Mouse (Mus musculus): ENCODE data around the gene Xbp1. TPM values are rescaled to one million over a fixed set of nuclear protein-coding genes. Genes with fewer than 3 reads are reported as not detected.

Gene Xbp1
- polyA plus RNA-seq, 1 experiment from 2014 or later, result 127 TPM

DNA sequence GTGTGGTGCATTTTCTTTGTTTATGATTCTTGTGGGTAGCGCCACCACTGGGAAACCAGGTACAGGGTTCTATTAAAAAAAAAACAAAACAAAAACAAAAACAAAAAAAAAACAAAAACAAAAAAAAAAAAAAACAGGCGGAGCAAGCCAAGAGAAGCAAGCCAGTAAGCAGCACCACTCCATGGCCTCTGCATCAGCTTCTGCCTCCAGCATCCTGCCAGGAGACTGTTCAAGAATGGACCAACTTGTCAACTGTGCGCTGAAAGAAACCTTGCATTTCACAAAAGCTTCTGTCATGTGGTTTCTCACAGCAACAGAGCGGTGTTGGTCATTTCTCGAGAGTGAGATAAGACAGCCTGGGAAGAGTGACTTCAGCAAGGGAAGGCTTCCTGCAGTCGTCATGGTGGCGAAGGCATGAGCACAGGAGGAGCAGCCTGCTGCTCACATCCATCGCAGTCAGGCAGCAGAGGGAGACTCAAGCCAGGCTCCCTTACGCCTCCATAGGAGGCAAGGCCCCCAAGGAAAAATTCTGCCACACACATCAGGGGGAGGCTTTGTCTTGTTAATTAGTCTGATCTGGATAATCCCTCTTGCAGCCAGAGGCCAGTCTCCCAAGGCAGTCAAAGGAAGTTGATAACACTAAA, 42.3 kb downstream of the Xbp1 start:
- Histone ChIP-seq H3K9ac (replicated peaks) (no peak overlapping the region), H3K4me3 (replicated peaks) (no peak overlapping the region), H3K36me3 (no peaks in the 10 kb centered on the region), H3K9me3 (0 out of 2 replicates have a peak, but pooled peaks cover 2% of the 10 kb centered on the region), H3K4me2 (no peak overlapping the region), H3K27me3 (no peaks in the 10 kb centered on the region), H3K4me1 (replicated peaks) (no peaks in the 10 kb centered on the region), H3K27ac (no peak overlapping the region)
- WGBS, result 34% methylated on average over 9 of the region's 9 CpGs
- ATAC-seq (ENCODE audit: insufficient number of reproducible peaks, insufficient read depth, low FRiP score, low TSS enrichment, low read depth), result no peak

DNA sequence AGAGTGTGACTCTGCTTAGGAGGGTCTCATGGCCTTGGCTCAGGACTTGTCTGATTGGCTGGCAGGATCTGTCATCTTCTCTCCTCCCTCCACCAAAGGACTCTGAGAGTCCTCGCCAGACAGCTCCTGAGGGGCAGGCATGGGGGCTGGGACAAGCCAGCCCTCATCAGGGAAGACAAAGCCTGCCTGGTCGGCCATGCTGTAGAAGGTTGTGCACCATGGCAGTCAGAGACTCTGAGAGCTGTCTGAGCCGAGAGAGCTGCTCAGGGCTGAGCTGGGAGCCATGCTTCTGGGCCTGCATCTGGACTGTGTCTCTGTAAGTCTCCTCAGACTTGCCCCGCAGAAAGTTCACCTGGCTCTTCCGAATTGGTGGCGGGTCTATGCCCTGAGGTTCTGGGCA, 43.4 kb downstream of the Xbp1 start:
- H3K4me1 ChIP-seq (replicated peaks), result no peaks in the 10 kb centered on the region
- H3K27ac ChIP-seq, result no peak overlapping the region
- no peaks in the 10 kb centered on the region for H3K27me3 ChIP-seq
- no peak overlapping the region for H3K4me3 ChIP-seq (replicated peaks)
- 0 out of 2 replicates have a peak, but pooled peaks cover 4% of the 10 kb centered on the region for H3K9me3 ChIP-seq
- H3K36me3 ChIP-seq, result no peaks in the 10 kb centered on the region
- WGBS, result 68% methylated on average over 6 of the region's 6 CpGs
- H3K9ac ChIP-seq (replicated peaks), result no peak overlapping the region
- no peak overlapping the region for H3K4me2 ChIP-seq
- no peak for ATAC-seq (ENCODE audit: insufficient number of reproducible peaks, insufficient read depth, low FRiP score, low TSS enrichment, low read depth)

DNA sequence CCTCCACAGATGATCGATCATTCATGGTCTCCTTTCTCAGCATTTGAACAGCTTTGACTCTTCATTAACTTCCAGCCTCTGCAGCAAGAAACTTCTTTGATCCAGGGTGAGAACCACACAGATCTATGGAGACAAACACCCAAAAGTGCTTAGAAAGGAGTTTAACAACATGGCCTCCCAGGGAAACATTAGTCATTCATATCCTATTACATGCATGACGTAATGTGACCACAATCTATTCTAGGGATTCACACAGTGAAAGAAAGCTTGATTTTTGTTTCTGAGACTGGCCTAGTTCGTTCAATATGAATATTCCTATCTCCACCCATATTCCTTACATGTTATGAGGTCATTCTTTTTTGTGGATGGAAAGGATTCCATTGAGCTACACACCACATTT, 45.1 kb downstream of the Xbp1 start:
- Histone ChIP-seq H3K4me3 (replicated peaks) (no peak overlapping the region), H3K27me3 (no peaks in the 10 kb centered on the region), H3K36me3 (no peaks in the 10 kb centered on the region), H3K9ac (replicated peaks) (no peak overlapping the region), H3K4me1 (replicated peaks) (no peaks in the 10 kb centered on the region), H3K9me3 (0 out of 2 replicates have a peak, but pooled peaks cover 4% of the 10 kb centered on the region), H3K4me2 (no peak overlapping the region), H3K27ac (no peak overlapping the region)
- no peak for ATAC-seq (ENCODE audit: insufficient number of reproducible peaks, insufficient read depth, low FRiP score, low TSS enrichment, low read depth)
- WGBS, result 91% methylated on average over 3 of the region's 3 CpGs

GRCm38 (mm10) chr11:5566506-5566905, 46.0 kb downstream of the Xbp1 start:
- WGBS, result 85% methylated on average over 2 of the region's 2 CpGs
- Histone ChIP-seq H3K27ac (no peak overlapping the region), H3K9ac (replicated peaks) (no peak overlapping the region), H3K4me3 (replicated peaks) (no peak overlapping the region), H3K9me3 (0 out of 2 replicates have a peak, but pooled peaks cover 4% of the 10 kb centered on the region), H3K4me2 (no peak overlapping the region), H3K27me3 (no peaks in the 10 kb centered on the region), H3K4me1 (replicated peaks) (no peaks in the 10 kb centered on the region), H3K36me3 (no peaks in the 10 kb centered on the region)
- no peak for ATAC-seq (ENCODE audit: insufficient number of reproducible peaks, insufficient read depth, low FRiP score, low TSS enrichment, low read depth)

- H3K36me3 ChIP-seq, result no peaks in the 10 kb centered on the region
- H3K4me3 ChIP-seq (replicated peaks), result no peak overlapping the region
- 94% methylated on average over 6 of the region's 6 CpGs for WGBS
- 0 out of 2 replicates have a peak, but pooled peaks cover 4% of the 10 kb centered on the region for H3K9me3 ChIP-seq
- no peak overlapping the region for H3K27ac ChIP-seq
- H3K4me2 ChIP-seq, result no peak overlapping the region
- H3K4me1 ChIP-seq (replicated peaks), result no peaks in the 10 kb centered on the region
- ATAC-seq (ENCODE audit: insufficient number of reproducible peaks, insufficient read depth, low FRiP score, low TSS enrichment, low read depth), result no peak
- H3K9ac ChIP-seq (replicated peaks), result no peak overlapping the region
- no peaks in the 10 kb centered on the region for H3K27me3 ChIP-seq
These were observed 47.2 kb downstream of the Xbp1 start for GRCm38 (mm10) chr11:5567654-5568053.

DNA sequence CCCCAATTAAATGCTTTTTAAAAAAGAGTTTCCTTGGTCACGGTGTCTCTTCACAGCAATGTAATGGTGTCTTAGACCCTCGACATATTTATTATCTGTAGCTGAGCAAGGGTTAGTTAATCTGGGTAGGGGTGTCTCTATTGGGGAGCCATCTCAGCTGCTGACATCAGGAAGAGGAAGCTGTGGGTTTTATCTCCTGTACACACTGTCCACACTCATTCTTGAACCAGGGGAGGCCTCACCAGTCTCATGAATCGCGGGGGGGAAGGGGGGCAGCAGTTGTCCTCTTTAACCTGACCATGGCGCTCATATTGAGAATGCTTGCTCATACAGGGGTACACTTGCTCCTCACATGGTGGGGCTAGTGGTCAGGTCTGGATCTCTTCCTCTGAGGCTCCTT, 47.6 kb downstream of the Xbp1 start:
- Histone ChIP-seq H3K4me3 (replicated peaks) (no peak overlapping the region), H3K9ac (replicated peaks) (no peak overlapping the region), H3K9me3 (0 out of 2 replicates have a peak, but pooled peaks cover 4% of the 10 kb centered on the region), H3K4me1 (replicated peaks) (no peaks in the 10 kb centered on the region), H3K27me3 (no peaks in the 10 kb centered on the region), H3K27ac (no peak overlapping the region), H3K36me3 (no peaks in the 10 kb centered on the region), H3K4me2 (no peak overlapping the region)
- 83% methylated on average over 5 of the region's 5 CpGs for WGBS
- ATAC-seq (ENCODE audit: insufficient number of reproducible peaks, insufficient read depth, low FRiP score, low TSS enrichment, low read depth), result no peak

- 87% methylated on average over 12 of the region's 12 CpGs for WGBS
These were observed 49.0 kb downstream of the Xbp1 start, which contains the start of gene Ankrd36 for GRCm38 (mm10) chr11:5569474-5569873. Gene Ankrd36, plus strand, starts transcription at chr11:5569684.

DNA sequence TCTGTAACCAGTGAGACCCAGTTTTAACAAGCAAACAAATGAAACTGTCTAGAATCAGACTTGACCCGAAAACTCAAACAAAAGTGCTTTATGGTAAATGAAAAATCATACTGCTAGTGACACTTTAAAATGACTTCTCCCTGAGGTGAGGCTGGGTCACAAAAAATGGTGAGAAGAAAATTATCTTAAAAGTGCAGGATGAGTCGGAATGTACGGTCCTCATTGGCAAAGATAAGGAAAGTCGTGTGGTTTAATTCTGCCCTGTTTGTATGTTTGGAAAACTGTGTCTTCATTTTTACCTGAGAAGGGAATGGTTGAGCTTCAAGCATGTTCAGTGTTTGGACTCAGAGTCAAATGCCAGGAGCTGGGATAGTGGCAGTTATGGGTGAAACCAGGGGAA, 51.4 kb downstream of the Xbp1 start:
- Histone ChIP-seq H3K4me3 (replicated peaks) (no peak overlapping the region), H3K36me3 (no peaks in the 10 kb centered on the region), H3K27me3 (no peaks in the 10 kb centered on the region), H3K4me1 (replicated peaks) (no peaks in the 10 kb centered on the region), H3K4me2 (no peak overlapping the region), H3K9me3 (0 out of 2 replicates have a peak, but pooled peaks cover 4% of the 10 kb centered on the region), H3K27ac (no peak overlapping the region), H3K9ac (replicated peaks) (no peak overlapping the region)
- 92% methylated on average over 4 of the region's 4 CpGs for WGBS
- no peak for ATAC-seq (ENCODE audit: insufficient number of reproducible peaks, insufficient read depth, low FRiP score, low TSS enrichment, low read depth)

More at GRCm38 (mm10) chr11:5569474-5569873, 49.0 kb downstream of the Xbp1 start, which contains the start of gene Ankrd36:
- Histone ChIP-seq H3K4me2 (no peak within 1 kb of the TSS), H3K27me3 (no peaks in the 10 kb centered on the region), H3K4me1 (replicated peaks) (no peaks in the 10 kb centered on the region), H3K9ac (replicated peaks) (no peak within 1 kb of the TSS), H3K36me3 (no peaks in the 10 kb centered on the region), H3K27ac (no peak within 1 kb of the TSS), H3K4me3 (replicated peaks) (no peak within 1 kb of the TSS), H3K9me3 (0 out of 2 replicates have a peak, but pooled peaks cover 4% of the 10 kb centered on the region)
- ATAC-seq (ENCODE audit: insufficient number of reproducible peaks, insufficient read depth, low FRiP score, low TSS enrichment, low read depth), result no peak

- Histone ChIP-seq H3K9ac (replicated peaks) (no peak overlapping the region), H3K27me3 (no peaks in the 10 kb centered on the region), H3K4me3 (replicated peaks) (no peak overlapping the region), H3K4me1 (replicated peaks) (peaks cover 5% of the 10 kb centered on the region), H3K27ac (no peak overlapping the region), H3K4me2 (no peak overlapping the region), H3K36me3 (no peaks in the 10 kb centered on the region), H3K9me3 (no peaks in the 10 kb centered on the region)
- no peak for ATAC-seq (ENCODE audit: insufficient number of reproducible peaks, insufficient read depth, low FRiP score, low TSS enrichment, low read depth)
- 81% methylated on average over 2 of the region's 2 CpGs for WGBS
These were observed 53.4 kb downstream of the Xbp1 start for GRCm38 (mm10) chr11:5573821-5574220.

DNA sequence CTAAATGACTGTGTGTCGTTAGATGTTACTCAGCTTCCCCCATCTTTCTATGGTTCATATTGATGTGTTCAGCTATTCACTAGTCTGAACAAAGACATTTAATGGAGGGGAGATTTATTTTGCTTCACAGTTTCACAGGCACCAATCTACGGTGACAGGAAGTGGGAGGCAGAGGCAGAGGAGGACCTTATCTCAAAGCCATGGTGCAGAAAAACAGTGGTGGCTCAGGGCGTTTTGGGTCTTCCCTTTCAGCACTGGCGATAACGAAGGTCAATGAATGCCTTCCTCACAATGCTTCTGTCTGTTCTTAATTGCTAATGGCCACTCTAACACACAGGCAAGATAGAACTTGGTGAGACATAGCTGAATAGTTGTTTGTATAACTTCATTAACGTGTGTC, 54.6 kb downstream of the Xbp1 start:
- WGBS, result 78% methylated on average over 6 of the region's 6 CpGs

More for the DNA sequence above, 54.6 kb downstream of the Xbp1 start:
- H3K36me3 ChIP-seq, result no peaks in the 10 kb centered on the region
- H3K27ac ChIP-seq, result no peak overlapping the region
- ATAC-seq (ENCODE audit: insufficient number of reproducible peaks, insufficient read depth, low FRiP score, low TSS enrichment, low read depth), result no peak
- H3K4me2 ChIP-seq, result no peak overlapping the region
- H3K9ac ChIP-seq (replicated peaks), result no peak overlapping the region
- H3K27me3 ChIP-seq, result no peaks in the 10 kb centered on the region
- H3K4me1 ChIP-seq (replicated peaks), result peaks cover 5% of the 10 kb centered on the region
- H3K4me3 ChIP-seq (replicated peaks), result no peak overlapping the region
- H3K9me3 ChIP-seq, result no peaks in the 10 kb centered on the region
